Mouse (Mus musculus) layer of hippocampus, adult 8-10 months (tissue): ENCODE results near the gene Cib3. TPM values are rescaled to one million over a fixed set of nuclear protein-coding genes. Genes with fewer than 3 reads are reported as not detected.

Source experiments
- DNase-seq, 2 experiments: peaks; one replicate each; pipeline ENCODE4 v3.0.0; 2022; ENCODE audit warnings: low spot score in 2 of 2
- total RNA-seq, 4 experiments: library from RNA; stranded (reverse); gene quantifications; 2 replicates each; pipeline ENCODE4 v1.2.4; 2022

Cib3 gene
- total RNA-seq, 4 experiments from 2014 or later: 0.14 TPM; not detected in 3

DNA sequence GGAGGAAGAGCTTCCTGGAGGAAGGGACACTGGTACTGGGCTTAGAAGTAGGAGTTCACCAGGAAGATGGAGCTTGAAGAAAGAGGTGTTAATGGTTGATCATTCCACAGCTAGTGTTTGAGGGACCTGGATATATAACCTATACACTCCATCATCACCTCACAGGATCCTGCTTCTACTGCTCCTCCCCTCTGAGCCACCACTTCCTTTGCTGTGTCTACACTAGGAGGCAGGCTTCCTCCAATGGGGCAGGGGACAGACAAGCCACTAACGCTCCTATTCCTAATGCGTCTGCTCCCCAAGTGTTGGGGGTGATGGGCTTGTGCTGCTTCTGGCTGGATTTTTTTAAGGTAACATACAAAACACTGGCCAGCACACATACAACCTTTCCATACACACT lies 1.9 kb downstream of the Cib3 start:
- DNase-seq: no peak

DNA sequence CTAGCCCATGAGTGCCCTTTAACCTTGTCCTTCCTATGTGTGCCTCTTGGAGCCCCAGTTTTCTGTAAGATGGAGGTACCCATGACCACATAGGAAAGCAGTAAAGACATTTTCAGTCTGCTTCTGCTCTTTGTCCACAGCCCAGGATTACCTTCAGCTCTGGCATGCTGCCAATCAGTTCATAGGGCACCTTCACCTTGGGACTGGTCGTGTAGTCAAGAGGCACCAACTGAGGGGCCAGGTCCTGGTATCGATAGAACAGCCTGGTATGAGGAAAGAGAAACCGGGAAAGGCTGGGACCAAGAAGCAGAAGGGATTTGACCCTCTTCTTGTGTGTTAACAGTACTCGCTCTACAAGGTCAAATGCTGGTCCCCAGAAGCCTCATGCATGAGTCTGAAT lies 2.4 kb downstream of the Cib3 start:
- no peak for DNase-seq

DNA sequence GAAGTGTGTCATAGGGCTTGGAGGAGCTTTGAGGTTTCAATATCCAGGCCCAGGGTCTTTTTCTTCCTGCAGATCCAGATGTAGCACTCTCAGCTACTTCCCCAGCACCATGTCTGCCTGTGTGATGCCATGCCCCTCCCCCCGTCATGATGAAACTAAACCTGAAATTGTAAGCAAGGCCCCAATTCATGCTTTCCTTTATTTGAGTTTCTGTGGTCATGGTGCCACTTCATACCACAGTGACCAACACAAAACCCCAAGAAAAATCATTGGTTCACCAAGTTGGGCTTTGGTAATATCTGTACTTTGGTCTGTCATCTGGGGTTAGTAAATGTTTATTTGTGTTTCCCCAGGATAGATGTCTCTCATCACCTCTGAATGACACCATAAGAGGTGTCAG lies 4.1 kb downstream of the Cib3 start:
- DNase-seq: no peak

DNA sequence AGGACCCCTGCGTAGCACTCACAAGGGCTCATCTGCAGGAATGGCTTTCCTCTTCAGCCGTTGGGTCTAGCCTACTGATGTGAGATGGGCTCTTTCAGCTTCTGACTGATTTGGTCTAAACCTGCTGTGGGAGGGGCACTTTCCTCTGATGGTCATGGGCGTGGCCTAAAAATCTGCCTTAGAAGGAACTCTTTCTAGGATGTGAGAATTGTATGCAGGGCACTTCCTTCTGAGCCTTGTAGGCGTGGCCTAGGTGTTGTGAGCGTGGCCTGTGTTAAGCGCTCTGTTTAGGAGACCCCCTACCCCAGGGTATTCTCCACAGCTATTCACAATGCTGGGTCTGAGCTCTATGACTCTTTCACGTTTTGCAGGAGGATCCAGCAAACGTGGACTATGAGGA lies 14.6 kb downstream of the Cib3 start:
- DNase-seq: no peak

DNA sequence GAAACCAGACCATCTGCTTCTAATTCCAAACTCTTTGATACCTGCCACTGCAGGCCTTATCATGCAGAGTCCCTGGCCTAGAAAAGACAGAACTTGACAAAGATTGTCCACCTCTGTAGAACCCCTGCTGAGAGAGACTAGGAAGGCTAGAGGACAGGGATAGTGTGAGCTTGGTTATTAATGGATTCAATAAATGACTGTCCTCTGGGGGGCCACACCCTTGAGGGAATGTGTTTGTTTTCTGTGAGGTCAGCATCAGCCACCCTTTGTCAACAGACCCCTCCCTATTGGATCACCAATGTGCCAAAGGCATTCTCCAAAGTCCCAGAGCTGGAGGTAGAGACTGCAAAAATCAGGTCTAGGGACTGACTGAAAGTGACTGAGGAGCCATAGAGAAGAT lies 20.6 kb downstream of the Cib3 start:
- DNase-seq: no peak

DNA sequence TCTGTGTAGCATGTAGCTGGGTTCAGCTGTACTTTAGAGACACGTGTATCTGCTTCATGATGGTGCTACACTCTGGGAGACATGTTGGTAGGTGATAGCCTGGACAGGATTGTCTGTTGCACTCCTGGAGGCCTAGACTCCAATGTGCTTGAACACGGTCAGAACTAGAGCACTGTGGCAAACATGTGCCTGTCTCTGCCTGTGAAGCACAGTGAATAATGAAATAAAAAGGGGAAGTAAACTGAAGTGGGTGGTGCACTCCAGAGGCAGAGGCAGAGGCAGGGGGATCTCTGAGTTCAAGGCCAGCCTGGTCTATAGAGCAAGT lies 22.5 kb downstream of the Cib3 start:
- no peak for DNase-seq

DNA sequence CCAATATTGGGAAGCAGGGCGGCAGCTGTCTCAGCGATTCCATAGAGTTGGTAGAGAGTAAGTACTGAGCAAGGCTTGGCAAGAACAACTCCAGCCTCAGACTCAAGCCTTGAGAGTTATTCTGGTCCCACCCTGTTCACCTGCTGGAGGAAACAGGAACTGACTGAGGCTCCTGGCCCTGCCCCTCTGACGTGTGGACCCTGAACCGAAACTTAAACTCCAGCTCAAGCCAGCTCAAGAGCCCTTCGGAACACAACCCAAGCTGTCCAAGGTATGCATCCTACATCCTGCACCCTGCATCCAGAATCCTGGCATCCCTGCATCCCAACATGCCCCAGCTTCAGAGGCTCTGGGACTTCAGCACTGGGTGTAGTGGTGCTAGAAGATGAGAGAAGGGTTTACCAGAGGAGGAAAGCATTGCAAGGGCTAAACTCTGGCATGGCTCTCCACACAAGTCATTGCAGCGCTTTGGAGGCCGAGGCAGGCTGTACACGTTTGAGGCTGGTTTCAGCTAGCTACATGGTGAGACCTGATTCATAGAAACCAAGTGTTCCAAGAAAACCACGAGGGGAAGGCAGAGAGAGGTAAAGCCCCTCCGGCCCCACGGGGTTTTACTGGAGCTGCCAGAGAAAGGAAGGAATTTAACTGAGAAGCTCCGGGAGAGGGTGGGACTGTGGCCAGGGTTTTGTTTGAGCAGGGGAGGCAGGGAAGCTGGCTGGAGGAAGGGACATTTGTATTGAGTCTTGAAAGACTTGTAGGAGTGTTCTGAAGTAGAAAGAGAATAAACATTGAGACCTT lies 23.0 kb downstream of the Cib3 start, which contains the start of gene Hsh2d:
Hsh2d (plus strand) TSS at position 222 of the 798 bp plus-strand sequence.
- no peak for DNase-seq

DNA sequence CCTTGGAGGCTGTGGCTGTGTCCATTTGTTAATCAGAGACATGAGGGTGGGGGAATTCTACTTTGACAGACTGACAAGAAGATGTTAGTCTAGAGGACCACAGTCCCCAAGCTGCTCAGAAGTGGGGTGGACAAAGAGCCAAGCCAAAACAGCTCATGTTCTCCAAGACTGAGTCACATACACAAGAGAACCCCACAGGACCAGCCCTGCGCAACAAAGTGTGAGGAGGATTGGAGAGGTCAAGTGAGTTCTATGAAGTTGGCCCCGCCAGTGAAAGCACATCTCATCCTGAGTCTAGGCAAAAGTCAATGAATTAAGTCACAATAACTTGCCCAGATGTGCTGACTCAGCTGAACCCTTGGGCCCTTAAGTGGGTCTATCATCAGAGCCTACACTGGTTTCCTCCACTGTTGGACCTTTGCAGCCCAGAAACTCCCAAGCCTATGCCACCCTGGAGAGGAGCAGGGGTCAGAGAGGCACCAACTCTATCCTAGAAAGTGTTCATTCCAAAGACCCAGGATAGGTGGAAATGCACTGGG lies 24.8 kb downstream of the Cib3 start:
- DNase-seq: no peak

DNA sequence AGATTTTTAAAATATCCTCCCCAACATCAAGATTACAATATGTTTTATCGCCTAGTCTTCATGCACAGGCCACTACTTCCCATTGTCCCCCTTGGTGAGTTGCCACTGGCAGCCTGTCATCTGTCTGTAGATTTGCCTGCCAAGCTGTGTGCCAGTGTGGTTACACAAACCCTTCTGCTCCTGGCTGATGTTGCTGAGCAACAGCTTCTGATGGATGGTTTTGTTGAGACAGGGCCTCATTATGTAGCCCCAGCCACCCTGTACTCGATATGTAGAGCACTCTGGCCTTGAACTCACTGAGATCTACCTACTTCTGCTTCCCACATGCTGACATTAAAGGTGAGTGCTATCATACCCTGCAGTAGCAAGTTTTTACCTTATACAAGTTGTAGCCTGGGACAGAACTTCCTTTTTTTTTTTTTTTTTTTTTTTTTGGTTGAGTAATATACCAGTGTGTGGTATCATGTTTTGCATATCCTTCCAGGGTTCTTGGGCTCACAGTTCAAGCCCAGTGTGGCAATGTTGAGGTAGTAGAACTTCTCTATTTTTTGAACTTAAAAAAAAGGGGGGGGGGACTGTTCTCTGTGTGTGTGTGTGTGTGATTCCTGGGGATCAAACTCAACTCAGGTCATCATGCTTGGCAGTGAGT lies 29.0 kb downstream of the Cib3 start:
- DNase-seq: peak; percentile 23 to 50

DNA sequence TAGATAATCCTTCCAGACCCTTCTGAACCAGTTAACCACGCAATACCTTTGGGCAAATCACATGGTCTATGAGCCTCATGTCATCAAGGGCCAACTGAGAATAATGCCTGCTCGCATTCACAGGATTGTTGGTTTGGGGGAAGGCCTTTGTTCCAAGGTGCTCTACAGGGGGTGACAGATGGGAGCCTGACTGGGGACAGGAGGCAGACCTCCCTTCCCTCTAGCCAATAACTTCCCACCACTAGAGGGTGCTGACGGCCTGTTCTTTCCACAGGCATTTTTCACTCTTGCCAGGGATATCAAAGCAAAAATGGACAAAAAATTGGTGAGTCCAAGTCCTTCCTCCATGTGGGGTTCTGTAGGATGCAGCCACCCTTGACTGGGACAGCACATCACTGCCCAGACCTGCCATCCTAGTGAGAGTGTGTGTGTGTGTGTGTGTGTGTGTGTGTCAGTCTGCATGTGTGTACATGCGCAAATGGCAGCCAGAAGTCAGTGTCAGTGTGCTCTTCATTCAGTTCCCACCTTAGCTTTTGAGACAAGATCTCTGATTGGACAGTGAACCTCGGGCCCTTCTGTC lies 35.2 kb downstream of the Cib3 start:
- peak; percentile 42 to 75 for DNase-seq

DNA sequence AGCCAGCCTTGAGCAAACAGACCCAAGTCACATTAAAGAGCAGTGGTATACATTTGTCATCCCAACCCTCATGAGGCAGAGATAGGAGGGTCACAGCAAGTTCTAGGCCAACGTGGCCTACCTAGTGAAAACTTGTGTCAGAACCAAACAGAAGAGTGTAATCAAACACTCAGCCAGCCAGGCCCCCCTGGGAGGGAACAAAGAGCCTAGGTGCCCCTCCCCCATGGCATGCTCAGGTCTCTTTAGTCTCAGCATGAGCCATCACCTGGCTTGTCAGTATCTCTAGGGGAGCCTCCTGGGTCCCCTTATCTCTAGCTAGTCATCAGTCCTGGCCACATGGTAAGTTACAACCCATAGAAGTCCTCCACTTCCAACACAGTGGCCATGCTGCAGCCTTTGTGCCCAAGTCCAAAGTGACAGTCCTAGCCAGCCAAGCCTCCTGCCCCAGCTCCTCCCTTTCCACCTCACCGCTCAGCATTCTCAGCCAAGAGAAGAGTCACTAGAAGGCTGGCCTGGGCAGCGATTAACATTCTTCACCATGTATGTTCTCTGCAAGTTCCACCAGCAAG lies 42.9 kb downstream of the Cib3 start:
- no peak for DNase-seq

DNA sequence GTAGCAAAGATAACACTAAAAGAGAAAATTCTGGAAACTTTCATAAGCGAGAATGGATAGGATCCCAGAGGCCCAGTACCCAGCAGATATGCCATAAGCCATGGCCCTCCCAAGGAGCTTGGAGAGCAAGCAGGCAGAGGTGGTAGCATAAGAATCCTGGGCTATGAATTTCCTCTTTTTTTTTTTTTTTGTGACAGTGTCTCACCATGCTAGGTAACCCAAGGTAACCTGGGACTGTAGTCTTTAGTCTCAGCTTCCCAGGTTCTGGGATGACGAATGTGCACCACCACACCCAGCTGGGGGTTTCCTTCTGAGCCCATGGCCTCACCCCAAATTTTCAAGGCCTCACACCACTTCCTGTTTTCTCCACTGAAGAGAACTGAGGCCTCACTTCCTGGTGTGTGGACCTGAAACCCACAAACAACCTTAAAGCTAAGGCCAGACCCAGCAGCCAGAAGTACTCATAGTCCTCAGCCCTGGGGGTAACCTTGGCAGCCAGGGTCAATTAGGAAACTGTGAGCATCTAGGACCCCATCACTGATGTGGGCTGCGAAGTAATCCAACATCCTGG lies 43.5 kb downstream of the Cib3 start:
- DNase-seq: no peak

DNA sequence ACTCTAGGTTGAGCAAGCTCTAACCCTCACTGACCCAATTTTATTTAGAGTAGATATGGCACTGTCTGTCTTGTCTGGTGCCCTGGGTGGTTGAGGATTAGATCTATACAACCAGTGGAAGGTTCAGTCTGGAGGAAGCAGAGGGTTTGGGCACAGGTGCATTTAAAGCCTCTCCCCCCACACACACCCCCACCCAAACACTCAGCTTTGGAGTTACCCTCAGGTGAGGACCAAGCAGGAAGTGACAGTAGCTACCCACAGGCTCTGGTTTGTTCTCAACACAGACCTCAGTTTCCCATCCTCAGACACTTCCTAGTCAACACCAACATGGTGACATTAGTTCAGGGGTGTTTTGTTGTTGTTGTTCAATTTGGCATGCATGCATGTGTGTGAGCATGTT lies 49.8 kb downstream of the Cib3 start:
- DNase-seq: no peak

DNA sequence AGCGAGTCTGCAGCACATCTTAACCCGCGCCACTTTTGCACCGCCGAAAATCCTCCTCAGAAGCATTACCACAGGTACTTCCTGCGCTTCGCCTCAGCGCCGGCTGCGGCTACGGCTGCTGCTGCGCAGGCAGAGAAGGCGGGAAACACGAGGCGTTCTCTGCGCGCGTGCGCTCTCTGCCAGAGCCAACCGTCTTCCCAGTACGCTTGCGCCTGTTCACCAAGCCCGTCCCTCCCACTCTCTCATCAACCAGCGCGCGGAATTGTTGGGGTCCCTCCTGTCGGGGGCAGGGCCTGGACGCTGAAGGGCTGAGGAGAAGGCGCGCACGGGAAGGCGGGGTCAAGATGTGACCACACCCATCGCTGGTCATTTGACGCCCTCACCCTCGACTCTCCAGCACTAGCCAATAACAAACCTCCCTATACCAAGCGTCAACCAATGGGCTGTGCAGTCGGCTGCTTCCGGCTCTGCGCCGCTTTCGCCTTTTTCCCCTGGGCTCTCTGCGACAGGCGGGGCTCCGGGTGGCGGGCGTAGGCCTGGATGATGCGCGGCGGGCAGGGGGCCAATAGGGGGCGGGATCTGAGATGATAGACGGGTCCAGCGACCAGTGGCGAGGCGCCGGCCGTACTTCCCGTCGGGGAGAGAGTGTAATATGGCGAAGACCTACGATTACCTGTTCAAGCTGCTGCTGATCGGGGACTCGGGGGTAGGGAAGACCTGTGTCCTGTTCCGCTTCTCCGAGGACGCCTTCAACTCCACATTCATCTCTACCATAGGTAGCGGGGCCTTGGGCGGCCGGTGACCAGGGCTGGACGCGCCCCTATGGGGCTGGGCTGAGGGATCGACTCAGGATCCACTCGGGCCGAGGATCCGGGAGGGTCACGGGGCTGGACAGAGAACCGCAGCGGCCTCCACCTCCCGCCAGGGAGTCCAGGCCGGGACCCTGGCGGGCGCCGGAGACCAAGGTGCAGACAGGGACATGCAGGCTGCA lies 51.6 kb downstream of the Cib3 start, which contains the start of gene Rab8a:
Rab8a (plus strand) TSS at position 494 of the 991 bp plus-strand sequence.
- DNase-seq: peak; percentile 100

DNA sequence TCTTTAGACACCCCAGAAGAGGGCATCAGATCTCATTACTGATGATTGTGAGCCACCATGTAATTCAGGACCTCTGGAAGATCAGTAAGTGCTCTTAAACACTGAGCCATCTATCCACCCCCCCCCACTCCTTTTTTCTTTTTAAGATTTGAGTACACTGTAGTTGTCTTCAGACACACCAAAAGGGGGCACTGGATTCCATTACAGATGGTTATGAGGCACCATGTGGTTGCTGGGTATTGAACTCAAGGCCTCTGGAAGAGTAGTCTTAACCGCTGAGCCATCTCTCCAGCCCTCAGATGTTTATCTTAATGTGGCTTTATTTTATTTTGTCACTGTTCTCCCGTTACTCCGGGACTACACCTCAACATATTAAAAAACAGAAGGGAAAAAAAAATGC lies 52.6 kb downstream of the Cib3 start:
- DNase-seq: no peak

DNA sequence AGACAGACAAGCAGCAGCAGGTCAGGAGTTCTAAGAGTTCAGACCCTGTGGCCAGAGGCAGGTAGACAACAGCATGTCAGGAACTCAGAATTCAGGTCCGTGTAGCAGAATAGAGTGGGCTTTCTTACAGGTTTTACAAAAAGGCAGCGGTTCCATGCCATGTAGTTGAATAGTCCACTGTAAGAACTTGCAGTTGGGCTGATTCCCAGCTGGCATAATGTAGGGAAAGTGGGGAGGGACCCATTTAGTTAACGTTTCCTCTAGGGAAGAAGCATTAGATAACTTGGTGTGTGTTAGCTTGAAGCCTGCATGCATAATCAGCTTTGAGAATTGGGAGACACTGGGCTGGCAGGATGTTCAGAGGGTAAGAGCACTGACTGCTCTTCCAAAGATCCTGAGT lies 53.9 kb downstream of the Cib3 start:
- DNase-seq: no peak

DNA sequence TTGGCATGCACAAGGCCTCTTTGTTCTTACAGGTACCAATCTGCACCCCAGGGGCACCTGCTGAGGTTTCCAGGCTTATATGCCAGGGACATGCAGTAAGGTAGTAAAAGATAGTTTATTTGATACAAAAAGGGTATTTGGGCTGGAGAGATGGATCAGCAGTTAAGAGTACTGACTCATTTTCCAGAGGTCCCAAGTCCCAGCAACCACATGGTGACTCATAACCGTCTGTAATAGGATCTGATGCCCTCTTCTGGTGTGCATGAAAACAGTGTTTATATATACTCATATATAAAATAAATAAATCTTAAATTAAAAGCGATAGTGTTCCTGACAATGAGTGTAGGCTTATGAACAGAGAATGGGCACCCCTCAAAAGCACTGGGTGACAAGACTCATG lies 54.5 kb downstream of the Cib3 start:
- DNase-seq: no peak
